19 mouse cellular contexts compared by ENCODE assay signal in genomic region chr7:141209526-141209925, GRCm38 (mm10). TPM values are rescaled to one million over a fixed set of nuclear protein-coding genes. Genes with fewer than 3 reads are reported as not detected.
A peak's percentile ranks its signal among the peaks of the same experiment; 100 is the strongest.
DNase-seq lines count a peak whose midpoint lies in the region; ATAC-seq and TF ChIP-seq lines count a peak whose summit lies in the region.
"Had no signal": no experiment of that assay in that cellular context is flagged by ENCODE, and none has a peak within 500 bp of the region (broad histone marks: within the 10 kb centered on the region; RNA-seq: fewer than 3 reads in every experiment).

No protein-coding gene starts in this region.

- no peaks in the 10 kb centered on the region for H3K27me3 ChIP-seq in hindbrain, embryonic 13.5 days
- H3K27me3 ChIP-seq in hindbrain, embryonic 16.5 days (replicated peaks; ENCODE audit: control insufficient read depth, insufficient read depth, low read length): no peaks in the 10 kb centered on the region
- H3K27me3 ChIP-seq in erythroblast, embryonic 14.5 days (ENCODE audit: control insufficient read depth): no peaks in the 10 kb centered on the region
- 0 out of 2 replicates have a peak, but pooled peaks cover 4% of the 10 kb centered on the region for H3K27me3 ChIP-seq in liver, embryonic 15.5 days
- H3K27me3 ChIP-seq: embryonic facial prominence, embryonic 12.5 days; hindbrain, embryonic 12.5 days; limb, embryonic 13.5 days had no signal

- no peaks in the 10 kb centered on the region for H3K36me3 ChIP-seq in hindbrain, embryonic 13.5 days
- no peaks in the 10 kb centered on the region for H3K36me3 ChIP-seq in hindbrain, embryonic 16.5 days (ENCODE audit: control insufficient read depth, insufficient read depth, low read length)
- peaks cover 86% of the 10 kb centered on the region for H3K36me3 ChIP-seq in erythroblast, embryonic 14.5 days (ENCODE audit: control insufficient read depth)
- H3K36me3 ChIP-seq in liver, embryonic 15.5 days (replicated peaks): no peaks in the 10 kb centered on the region
- H3K36me3 ChIP-seq: embryonic facial prominence, embryonic 12.5 days; hindbrain, embryonic 12.5 days; lung, embryonic 15.5 days had no signal

- H3K9ac ChIP-seq in hindbrain, embryonic 13.5 days: peak overlapping the region; percentile 43; the same call in 1 of the 2 replicates
- no peak overlapping the region for H3K9ac ChIP-seq in hindbrain, embryonic 16.5 days (ENCODE audit: low read depth, low read length)
- peak overlapping the region; percentile 57 for H3K9ac ChIP-seq in liver, embryonic 15.5 days
- H3K9ac ChIP-seq: embryonic facial prominence, embryonic 12.5 days; forebrain, postnatal 0 days; hindbrain, embryonic 12.5 days; limb, embryonic 13.5 days; lung, embryonic 15.5 days had no signal

- H3K27ac ChIP-seq in hindbrain, embryonic 13.5 days: no peak overlapping the region
- no peak overlapping the region for H3K27ac ChIP-seq in hindbrain, embryonic 16.5 days (ENCODE audit: low read depth, low read length)
- H3K27ac ChIP-seq in bone marrow, adult 2 months (ENCODE audit: control insufficient read depth, insufficient read depth, low read depth, low read length, poor library complexity): peak overlapping the region; percentile 66
- peak overlapping the region; percentile 91 for H3K27ac ChIP-seq in liver, embryonic 15.5 days (replicated peaks)
- H3K27ac ChIP-seq: embryonic facial prominence, embryonic 12.5 days; gastrocnemius, adult 2 months; hindbrain, embryonic 12.5 days; limb, embryonic 13.5 days; lung, embryonic 15.5 days had no signal

- TF ChIP-seq CTCF in bone marrow, adult 2 months (IDR thresholded peaks at IDR 0.05; ENCODE audit: control insufficient read depth, insufficient read depth, low read length): no peak

- WGBS in hindbrain, embryonic 13.5 days: 73% methylated on average over 3 of the region's 3 CpGs
- 65% methylated on average over 3 of the region's 3 CpGs for WGBS in hindbrain, embryonic 16.5 days
- WGBS in bone marrow, adult 2 months: 65% methylated on average over 3 of the region's 3 CpGs
- 47% methylated on average over 3 of the region's 3 CpGs for WGBS in liver, embryonic 15.5 days (ENCODE audit: insufficient replicate concordance)

- no peak for ATAC-seq in hindbrain, embryonic 13.5 days (ENCODE audit: low FRiP score)
- no peak for ATAC-seq in hindbrain, embryonic 16.5 days
- ATAC-seq in liver, embryonic 15.5 days (ENCODE audit: insufficient read depth): peak; percentile 93
- ATAC-seq: forebrain, postnatal 0 days had no signal

- peak; percentile 51; the same call in 1 of the 2 replicates for TF ChIP-seq POLR2A in bone marrow, adult 2 months (IDR thresholded peaks at IDR 0.05; ENCODE audit: borderline replicate concordance, control insufficient read depth, low read depth, low read length)

- H3K4me2 ChIP-seq in hindbrain, embryonic 13.5 days: no peak overlapping the region
- no peak overlapping the region for H3K4me2 ChIP-seq in hindbrain, embryonic 16.5 days (ENCODE audit: low read length)
- peak overlapping the region; percentile 74 for H3K4me2 ChIP-seq in liver, embryonic 15.5 days
- H3K4me2 ChIP-seq: embryonic facial prominence, embryonic 12.5 days; hindbrain, embryonic 12.5 days; limb, embryonic 13.5 days; lung, embryonic 15.5 days had no signal

- DNase-seq in gastrocnemius, adult 18-20 months (ENCODE audit: low spot score): no peak
- no peak for DNase-seq in frontal cortex, postnatal 14 days (ENCODE audit: low spot score in 2 of 2)
- no peak for DNase-seq in right cerebral cortex, postnatal 25 days
- DNase-seq: B cell, adult 2 months; cerebellum, adult 9-11 months; forebrain, postnatal 0 days; thymus, postnatal 36 days had no signal

- H3K9me3 ChIP-seq in hindbrain, embryonic 13.5 days: no peaks in the 10 kb centered on the region
- no peaks in the 10 kb centered on the region for H3K9me3 ChIP-seq in hindbrain, embryonic 16.5 days (ENCODE audit: control insufficient read depth, low read length)
- H3K9me3 ChIP-seq in erythroblast, embryonic 14.5 days (ENCODE audit: control insufficient read depth, low read length): no peaks in the 10 kb centered on the region
- no peaks in the 10 kb centered on the region for H3K9me3 ChIP-seq in liver, embryonic 15.5 days (replicated peaks)
- H3K9me3 ChIP-seq: embryonic facial prominence, embryonic 12.5 days; hindbrain, embryonic 12.5 days; limb, embryonic 13.5 days; lung, embryonic 15.5 days had no signal

- 0 out of 2 replicates have a peak, but pooled peaks cover 3% of the 10 kb centered on the region for H3K4me1 ChIP-seq in hindbrain, embryonic 13.5 days (replicated peaks)
- H3K4me1 ChIP-seq in hindbrain, embryonic 16.5 days (ENCODE audit: control insufficient read depth, insufficient read depth, low read depth, low read length): no peaks in the 10 kb centered on the region
- H3K4me1 ChIP-seq in bone marrow, adult 2 months (ENCODE audit: control insufficient read depth, insufficient read depth, low read length): peaks cover 6% of the 10 kb centered on the region
- H3K4me1 ChIP-seq in erythroblast, embryonic 14.5 days (ENCODE audit: control insufficient read depth): peaks cover 100% of the 10 kb centered on the region
- peaks cover 98% of the 10 kb centered on the region for H3K4me1 ChIP-seq in liver, embryonic 15.5 days (replicated peaks)
- H3K4me1 ChIP-seq: embryonic facial prominence, embryonic 12.5 days; limb, embryonic 13.5 days had no signal

- H3K4me3 ChIP-seq in hindbrain, embryonic 13.5 days: no peak overlapping the region
- H3K4me3 ChIP-seq in hindbrain, embryonic 16.5 days (ENCODE audit: low read length): no peak overlapping the region
- H3K4me3 ChIP-seq in bone marrow, adult 2 months (replicated peaks; ENCODE audit: control insufficient read depth, low read depth, low read length): no peak overlapping the region
- peak overlapping the region; percentile 50 for H3K4me3 ChIP-seq in erythroblast, embryonic 14.5 days (replicated peaks)
- peak overlapping the region; percentile 28 for H3K4me3 ChIP-seq in liver, embryonic 15.5 days (replicated peaks)
- H3K4me3 ChIP-seq: embryonic facial prominence, embryonic 12.5 days; gastrocnemius, adult 2 months; hindbrain, embryonic 12.5 days; limb, embryonic 13.5 days; lung, embryonic 15.5 days had no signal

RNA-seq across cellular contexts. Expression of gene Lmntd2, which starts 4.4 kb away (rescaled TPM):
- 1.2 and 1.8 TPM in 2 replicates for polyA plus RNA-seq in hindbrain, embryonic 13.5 days (2015; fragmentation: Nextera tagmentation; extraction: Ambion mirVana)
- polyA plus RNA-seq in hindbrain, embryonic 16.5 days (2015; fragmentation: Nextera tagmentation; extraction: Ambion mirVana): 0.35 and 0.89 TPM in 2 replicates
- 0.47 and 1.9 TPM in 2 replicates for polyA plus RNA-seq in bone marrow, adult 2 months (2011; ENCODE audit: insufficient read depth, insufficient read length, low replicate concordance, missing spikeins)
- 0.28 and 0.51 TPM in 2 replicates for polyA plus RNA-seq in erythroblast, embryonic 14.5 days (2012)
- polyA plus RNA-seq in liver, embryonic 15.5 days (2015; fragmentation: Nextera tagmentation; extraction: Ambion mirVana): 0.60 and 0.91 TPM in 2 replicates
- total RNA-seq in gastrocnemius, adult 18-20 months (2021): not detected
- total RNA-seq: gastrocnemius, adult 2 months; layer of hippocampus, postnatal 14 days; left cerebral cortex, postnatal 10 days had no signal

RNA-seq across cellular contexts. Expression of gene Rassf7, which starts 6.1 kb away (rescaled TPM):
- 27.4 and 32.9 TPM in 2 replicates for polyA plus RNA-seq in hindbrain, embryonic 13.5 days (2015; fragmentation: Nextera tagmentation; extraction: Ambion mirVana)
- 22.8 and 25.9 TPM in 2 replicates for polyA plus RNA-seq in hindbrain, embryonic 16.5 days (2015; fragmentation: Nextera tagmentation; extraction: Ambion mirVana)
- polyA plus RNA-seq in bone marrow, adult 2 months (2011; ENCODE audit: insufficient read depth, insufficient read length, low replicate concordance, missing spikeins): 10.1 and 17.9 TPM in 2 replicates
- 7.3 and 10.7 TPM in 2 replicates for polyA plus RNA-seq in erythroblast, embryonic 14.5 days (2012)
- polyA plus RNA-seq in liver, embryonic 15.5 days (2015; fragmentation: Nextera tagmentation; extraction: Ambion mirVana): 27.3 and 33.4 TPM in 2 replicates
- under 1 TPM; 0.24 to 0.48 TPM for total RNA-seq in gastrocnemius, adult 18-20 months (2021)

RNA-seq across cellular contexts. Expression of gene Lrrc56, which starts 15.6 kb away (rescaled TPM):
- polyA plus RNA-seq in hindbrain, embryonic 13.5 days (2015; fragmentation: Nextera tagmentation; extraction: Ambion mirVana): 10.3 and 11.2 TPM in 2 replicates
- 10.1 and 10.4 TPM in 2 replicates for polyA plus RNA-seq in hindbrain, embryonic 16.5 days (2015; fragmentation: Nextera tagmentation; extraction: Ambion mirVana)
- 2.2 and 3.1 TPM in 2 replicates for polyA plus RNA-seq in bone marrow, adult 2 months (2011; ENCODE audit: insufficient read depth, insufficient read length, low replicate concordance, missing spikeins)
- 19.2 and 22.6 TPM in 2 replicates for polyA plus RNA-seq in erythroblast, embryonic 14.5 days (2012)
- polyA plus RNA-seq in liver, embryonic 15.5 days (2015; fragmentation: Nextera tagmentation; extraction: Ambion mirVana): 11.0 and 12.1 TPM in 2 replicates
- total RNA-seq in gastrocnemius, adult 18-20 months (2021): 1 to 10 TPM; 1.6 to 1.7 TPM

RNA-seq across cellular contexts. Expression of gene Hras, which starts 15.7 kb away (rescaled TPM):
- 109 and 118 TPM in 2 replicates for polyA plus RNA-seq in hindbrain, embryonic 13.5 days (2015; fragmentation: Nextera tagmentation; extraction: Ambion mirVana)
- polyA plus RNA-seq in hindbrain, embryonic 16.5 days (2015; fragmentation: Nextera tagmentation; extraction: Ambion mirVana): 93.2 and 132 TPM in 2 replicates
- 108 and 168 TPM in 2 replicates for polyA plus RNA-seq in bone marrow, adult 2 months (2011; ENCODE audit: insufficient read depth, insufficient read length, low replicate concordance, missing spikeins)
- polyA plus RNA-seq in erythroblast, embryonic 14.5 days (2012): 34.0 and 43.9 TPM in 2 replicates
- polyA plus RNA-seq in liver, embryonic 15.5 days (2015; fragmentation: Nextera tagmentation; extraction: Ambion mirVana): 83.0 and 98.2 TPM in 2 replicates
- total RNA-seq in gastrocnemius, adult 18-20 months (2021): 100 to 1,000 TPM; 109 to 117 TPM

RNA-seq across cellular contexts. Expression of gene Phrf1, which starts 19.1 kb away (rescaled TPM):
- polyA plus RNA-seq in hindbrain, embryonic 13.5 days (2015; fragmentation: Nextera tagmentation; extraction: Ambion mirVana): 77.1 and 78.9 TPM in 2 replicates
- polyA plus RNA-seq in hindbrain, embryonic 16.5 days (2015; fragmentation: Nextera tagmentation; extraction: Ambion mirVana): 57.1 and 67.4 TPM in 2 replicates
- 76.7 and 130 TPM in 2 replicates for polyA plus RNA-seq in bone marrow, adult 2 months (2011; ENCODE audit: insufficient read depth, insufficient read length, low replicate concordance, missing spikeins)
- polyA plus RNA-seq in erythroblast, embryonic 14.5 days (2012): 19.7 and 20.3 TPM in 2 replicates
- 26.7 and 32.6 TPM in 2 replicates for polyA plus RNA-seq in liver, embryonic 15.5 days (2015; fragmentation: Nextera tagmentation; extraction: Ambion mirVana)
- total RNA-seq in gastrocnemius, adult 18-20 months (2021): 10 to 100 TPM; 19.5 to 24.8 TPM

Comparison
In these comparisons a context has a peak if more than half of its experiments do, and no peak if none do; other contexts are left out.
1. H3K27ac ChIP-seq: peak in bone marrow, adult 2 months (single experiment) and liver, embryonic 15.5 days (single experiment); none in hindbrain, embryonic 13.5 days (single experiment) and hindbrain, embryonic 16.5 days (single experiment).
2. H3K4me3 ChIP-seq: peak in erythroblast, embryonic 14.5 days (single experiment) and liver, embryonic 15.5 days (single experiment); none in hindbrain, embryonic 13.5 days (single experiment), hindbrain, embryonic 16.5 days (single experiment) and bone marrow, adult 2 months (single experiment).